Mouse (Mus musculus): ENCODE results near the gene Fam20b.

GRCm38 (mm10) chr1:156734019-156734418, 15.1 kb upstream of the Fam20b start:
- TF ChIP-seq POLR2A (IDR thresholded peaks at IDR 0.05; ENCODE audit: control insufficient read depth, low read depth, low read length) = no peak
- no peak for TF ChIP-seq CTCF (IDR thresholded peaks at IDR 0.05; ENCODE audit: control insufficient read depth, insufficient read depth, insufficient replicate concordance, low read depth, low read length)

All from testis, adult 2 months (tissue).